Mouse (Mus musculus): ENCODE measurements around the gene Trim9.

Trim9 gene

GRCm38 (mm10) chr12:70262271-70262953 lies 85.0 kb downstream of the Trim9 start:
- DNase-seq (ENCODE audit: low spot score) = no peak

GRCm38 (mm10) chr12:70251210-70251884 lies 96.1 kb downstream of the Trim9 start:
- no peak for DNase-seq (ENCODE audit: low spot score)

- no peak for DNase-seq (ENCODE audit: low spot score)
Measured at GRCm38 (mm10) chr12:70249616-70250157, 97.7 kb downstream of the Trim9 start.

GRCm38 (mm10) chr12:70247683-70248474 lies 99.5 kb downstream of the Trim9 start:
- no peak for DNase-seq (ENCODE audit: low spot score)

GRCm38 (mm10) chr12:70242550-70242949 lies 104.9 kb downstream of the Trim9 start:
- no peak for DNase-seq (ENCODE audit: low spot score)

- DNase-seq (ENCODE audit: low spot score) = no peak
Measured at GRCm38 (mm10) chr12:70239741-70240140, 107.7 kb downstream of the Trim9 start.

GRCm38 (mm10) chr12:70238604-70239003 lies 108.8 kb downstream of the Trim9 start:
- no peak for DNase-seq (ENCODE audit: low spot score)

- peak; percentile 92 for DNase-seq (ENCODE audit: low spot score)
Measured at GRCm38 (mm10) chr12:70234938-70235484, 112.4 kb downstream of the Trim9 start.

GRCm38 (mm10) chr12:70234411-70234810 lies 113.0 kb downstream of the Trim9 start:
- DNase-seq (ENCODE audit: low spot score) = peak; percentile 88

GRCm38 (mm10) chr12:70233637-70234315 lies 113.6 kb downstream of the Trim9 start:
- DNase-seq (ENCODE audit: low spot score) = no peak

GRCm38 (mm10) chr12:70232020-70232544 lies 115.3 kb downstream of the Trim9 start:
- no peak for DNase-seq (ENCODE audit: low spot score)

- no peak for DNase-seq (ENCODE audit: low spot score)
Measured at GRCm38 (mm10) chr12:70231294-70231693, 116.1 kb downstream of the Trim9 start, which contains the start of gene Pygl. Gene Pygl (minus strand): TSS chr12:70231488.

- DNase-seq (ENCODE audit: low spot score) = no peak
Measured at GRCm38 (mm10) chr12:70228155-70228554, 119.3 kb downstream of the Trim9 start.

GRCm38 (mm10) chr12:70227121-70227932 lies 120.1 kb downstream of the Trim9 start:
- DNase-seq (ENCODE audit: low spot score) = peak; percentile 79

- DNase-seq (ENCODE audit: low spot score) = no peak
Measured at GRCm38 (mm10) chr12:70226655-70227054, 120.8 kb downstream of the Trim9 start.

GRCm38 (mm10) chr12:70223331-70223730 lies 124.1 kb downstream of the Trim9 start:
- no peak for DNase-seq (ENCODE audit: low spot score)

- DNase-seq (ENCODE audit: low spot score) = no peak
Measured at GRCm38 (mm10) chr12:70221425-70221824, 126.0 kb downstream of the Trim9 start.

GRCm38 (mm10) chr12:70218795-70219540 lies 128.4 kb downstream of the Trim9 start:
- DNase-seq (ENCODE audit: low spot score) = no peak

- DNase-seq (ENCODE audit: low spot score) = no peak
Measured at GRCm38 (mm10) chr12:70216229-70216800, 131.1 kb downstream of the Trim9 start.

Data from embryo, embryonic 10.5 days (tissue).